Mouse (Mus musculus): ENCODE measurements at regions not wholly inside any gene's neighbourhood (a gene's known extent, or its start where the extent isn't known, plus 50 kb on each side); places are given as distances from the start of the nearest gene placed in this dataset.
"Not testable (repeated sequence)": the region's sequence is repeated elsewhere in the genome, so short reads cannot be mapped to it uniquely, and the experiment has no call there.

GRCm38 (mm10) chr3:113105979-113106378, 152.7 kb downstream of the Amy2a5 start:
- DNase-seq (ENCODE audit: low read depth, low spot score), result no peak

GRCm38 (mm10) chr3:113090850-113091249, 167.8 kb downstream of the Amy2a5 start:
- DNase-seq (ENCODE audit: low read depth, low spot score), result not testable (repeated sequence)

- peak; percentile 23 for DNase-seq (ENCODE audit: low read depth, low spot score)
These were observed 177.9 kb downstream of the Amy2a5 start for GRCm38 (mm10) chr3:113080704-113081103.
